Mouse (Mus musculus): ENCODE results near the gene Zfp638. TPM values are rescaled to one million over a fixed set of nuclear protein-coding genes. Genes with fewer than 3 reads are reported as not detected.
A peak's percentile ranks its signal among the peaks of the same experiment; 100 is the strongest.
"Not testable (repeated sequence)": the region's sequence is repeated elsewhere in the genome, so short reads cannot be mapped to it uniquely, and the experiment has no call there.

The Zfp638 gene
- polyA plus RNA-seq, 1 experiment from 2014 or later = 21.1 TPM

GRCm38 (mm10) chr6:83831606-83832123, 35.2 kb upstream of the Zfp638 start, which contains the start of gene Paip2b:
Gene Paip2b, minus strand, starts transcription at chr6:83831741.
- Histone ChIP-seq H3K4me3 (ENCODE audit: low read depth, low read length) (peak within 1 kb of the TSS; percentile 60), H3K4me1 (replicated peaks; ENCODE audit: control insufficient read depth, insufficient read depth) (no peaks in the 10 kb centered on the region), H3K4me2 (replicated peaks; ENCODE audit: low read depth) (peak within 1 kb of the TSS; percentile 89), H3K9me3 (ENCODE audit: control insufficient read depth, low read length) (no peaks in the 10 kb centered on the region), H3K27me3 (ENCODE audit: control insufficient read depth, insufficient read depth, low read length) (no peaks in the 10 kb centered on the region), H3K27ac (replicated peaks) (peak within 1 kb of the TSS; percentile 89), H3K9ac (ENCODE audit: low read length) (peak within 1 kb of the TSS; percentile 75), H3K36me3 (ENCODE audit: control insufficient read depth, insufficient read depth, low read length) (no peaks in the 10 kb centered on the region)
- WGBS = under 1% methylated on average over 37 of the region's 37 CpGs
- TF ChIP-seq CTCF (IDR thresholded peaks at IDR 0.05; ENCODE audit: low read depth) (peak; percentile 42; the same call in 1 of the 2 replicates), EP300 (optimal IDR thresholded peaks at IDR 0.05) (peak; percentile 82)
- peak; percentile 99 for ATAC-seq (ENCODE audit: low FRiP score, low TSS enrichment)
- peak; percentile 98 for DNase-seq (ENCODE audit: low spot score)

GRCm38 (mm10) chr6:83832393-83832792, 34.5 kb upstream of the Zfp638 start:
- H3K9ac ChIP-seq (ENCODE audit: low read length); H3K9me3 ChIP-seq (ENCODE audit: control insufficient read depth, low read length); H3K27me3 ChIP-seq (ENCODE audit: control insufficient read depth, insufficient read depth, low read length); DNase-seq (ENCODE audit: low spot score); ATAC-seq (ENCODE audit: low FRiP score, low TSS enrichment); H3K4me1 ChIP-seq (replicated peaks; ENCODE audit: control insufficient read depth, insufficient read depth); H3K36me3 ChIP-seq (ENCODE audit: control insufficient read depth, insufficient read depth, low read length); H3K4me3 ChIP-seq (ENCODE audit: low read depth, low read length): not testable (repeated sequence)
- Histone ChIP-seq H3K4me2 (replicated peaks; ENCODE audit: low read depth) (peak overlapping the region; percentile 44), H3K27ac (replicated peaks) (peak overlapping the region; percentile 9; the same call in 1 of the 2 replicates)
- WGBS = 68% methylated on average over 1 of the region's 1 CpGs

- no peak for TF ChIP-seq EP300 (optimal IDR thresholded peaks at IDR 0.05)
- TF ChIP-seq CTCF (IDR thresholded peaks at IDR 0.05; ENCODE audit: low read depth) = no peak
- WGBS = 86% methylated on average over 2 of the region's 2 CpGs
Observed at GRCm38 (mm10) chr6:83836826-83837225, 30.1 kb upstream of the Zfp638 start.

GRCm38 (mm10) chr6:83838046-83838445, 28.9 kb upstream of the Zfp638 start:
- TF ChIP-seq CTCF (IDR thresholded peaks at IDR 0.05; ENCODE audit: low read depth) = no peak
- no peak for TF ChIP-seq EP300 (optimal IDR thresholded peaks at IDR 0.05)
- Histone ChIP-seq H3K4me2 (replicated peaks; ENCODE audit: low read depth) (no peak overlapping the region), H3K9me3 (ENCODE audit: control insufficient read depth, low read length) (no peaks in the 10 kb centered on the region), H3K4me3 (ENCODE audit: low read depth, low read length) (no peak overlapping the region), H3K36me3 (ENCODE audit: control insufficient read depth, insufficient read depth, low read length) (no peaks in the 10 kb centered on the region), H3K9ac (ENCODE audit: low read length) (no peak overlapping the region), H3K4me1 (replicated peaks; ENCODE audit: control insufficient read depth, insufficient read depth) (no peaks in the 10 kb centered on the region), H3K27ac (replicated peaks) (no peak overlapping the region), H3K27me3 (ENCODE audit: control insufficient read depth, insufficient read depth, low read length) (no peaks in the 10 kb centered on the region)
- no peak for ATAC-seq (ENCODE audit: low FRiP score, low TSS enrichment)
- no peak for DNase-seq (ENCODE audit: low spot score)
- 75% methylated on average over 2 of the region's 2 CpGs for WGBS

More at GRCm38 (mm10) chr6:83836826-83837225, 30.1 kb upstream of the Zfp638 start:
- no peak overlapping the region for H3K4me3 ChIP-seq (ENCODE audit: low read depth, low read length)
- DNase-seq (ENCODE audit: low spot score) (no peak), ATAC-seq (ENCODE audit: low FRiP score, low TSS enrichment) (no peak)
- no peaks in the 10 kb centered on the region for H3K36me3 ChIP-seq (ENCODE audit: control insufficient read depth, insufficient read depth, low read length)
- H3K9me3 ChIP-seq (ENCODE audit: control insufficient read depth, low read length) = no peaks in the 10 kb centered on the region
- H3K4me2 ChIP-seq (replicated peaks; ENCODE audit: low read depth) = no peak overlapping the region
- no peaks in the 10 kb centered on the region for H3K27me3 ChIP-seq (ENCODE audit: control insufficient read depth, insufficient read depth, low read length)
- H3K9ac ChIP-seq (ENCODE audit: low read length) = no peak overlapping the region
- no peaks in the 10 kb centered on the region for H3K4me1 ChIP-seq (replicated peaks; ENCODE audit: control insufficient read depth, insufficient read depth)
- no peak overlapping the region for H3K27ac ChIP-seq (replicated peaks)

GRCm38 (mm10) chr6:83840086-83840485, 26.8 kb upstream of the Zfp638 start:
- Histone ChIP-seq H3K36me3 (ENCODE audit: control insufficient read depth, insufficient read depth, low read length) (no peaks in the 10 kb centered on the region), H3K9ac (ENCODE audit: low read length) (no peak overlapping the region), H3K4me1 (replicated peaks; ENCODE audit: control insufficient read depth, insufficient read depth) (no peaks in the 10 kb centered on the region), H3K4me2 (replicated peaks; ENCODE audit: low read depth) (no peak overlapping the region), H3K9me3 (ENCODE audit: control insufficient read depth, low read length) (no peaks in the 10 kb centered on the region), H3K27me3 (ENCODE audit: control insufficient read depth, insufficient read depth, low read length) (no peaks in the 10 kb centered on the region), H3K4me3 (ENCODE audit: low read depth, low read length) (no peak overlapping the region), H3K27ac (replicated peaks) (no peak overlapping the region)
- no peak for DNase-seq (ENCODE audit: low spot score)
- WGBS = 68% methylated on average over 6 of the region's 6 CpGs
- no peak for ATAC-seq (ENCODE audit: low FRiP score, low TSS enrichment)
- no peak for TF ChIP-seq CTCF (IDR thresholded peaks at IDR 0.05; ENCODE audit: low read depth)
- no peak for TF ChIP-seq EP300 (optimal IDR thresholded peaks at IDR 0.05)

- WGBS = 87% methylated on average over 10 of the region's 10 CpGs
Observed at GRCm38 (mm10) chr6:83844913-83845312, 22.0 kb upstream of the Zfp638 start.

More at GRCm38 (mm10) chr6:83844913-83845312, 22.0 kb upstream of the Zfp638 start:
- no peak overlapping the region for H3K27ac ChIP-seq (replicated peaks)
- no peaks in the 10 kb centered on the region for H3K27me3 ChIP-seq (ENCODE audit: control insufficient read depth, insufficient read depth, low read length)
- no peaks in the 10 kb centered on the region for H3K36me3 ChIP-seq (ENCODE audit: control insufficient read depth, insufficient read depth, low read length)
- DNase-seq (ENCODE audit: low spot score) (no peak), ATAC-seq (ENCODE audit: low FRiP score, low TSS enrichment) (no peak)
- H3K4me1 ChIP-seq (replicated peaks; ENCODE audit: control insufficient read depth, insufficient read depth) = no peaks in the 10 kb centered on the region
- no peak overlapping the region for H3K9ac ChIP-seq (ENCODE audit: low read length)
- TF ChIP-seq EP300 (optimal IDR thresholded peaks at IDR 0.05) (no peak), CTCF (IDR thresholded peaks at IDR 0.05; ENCODE audit: low read depth) (no peak)
- no peaks in the 10 kb centered on the region for H3K9me3 ChIP-seq (ENCODE audit: control insufficient read depth, low read length)
- no peak overlapping the region for H3K4me2 ChIP-seq (replicated peaks; ENCODE audit: low read depth)
- no peak overlapping the region for H3K4me3 ChIP-seq (ENCODE audit: low read depth, low read length)
